Mouse (Mus musculus) bone marrow macrophage, adult 2 months (primary cell): ENCODE results near the gene Clec14a. TPM values are rescaled to one million over a fixed set of nuclear protein-coding genes. Genes with fewer than 3 reads are reported as not detected.

Experiments
- H3K27ac ChIP-seq: 2 replicates; pipeline ENCODE4 v1.5.1; 2012; ENCODE audit warnings: low read depth, low read length; ENCODE audit not compliant: insufficient read depth
- H3K4me1 ChIP-seq: 2 replicates; pipeline ENCODE4 v1.6.1; 2012; ENCODE audit warnings: low read length; ENCODE audit not compliant: control insufficient read depth, insufficient read depth
- H3K4me3 ChIP-seq: 2 replicates; pipeline ENCODE4 v1.5.1; 2012; ENCODE audit warnings: mild to moderate bottlenecking, low read length, moderate library complexity; ENCODE audit not compliant: insufficient read depth
- CTCF ChIP-seq: IDR thresholded peaks from 2 replicates; pipeline ENCODE4 v1.5.1; 2012; ENCODE audit warnings: low read depth, mild to moderate bottlenecking, low read length, moderate library complexity
- POLR2A ChIP-seq: IDR thresholded peaks from 2 replicates; pipeline ENCODE4 v1.6.1; 2012; ENCODE audit warnings: mild to moderate bottlenecking, low read depth, low read length, borderline replicate concordance
- polyA plus RNA-seq: library from polyadenylated mRNA; stranded (reverse); fragments of >200 nt; gene quantifications from 2 replicates; pipeline ENCODE4 v1.2.4, GENCODE M21; 2012; ENCODE audit not compliant: missing spikeins, insufficient read depth, insufficient read length

The Clec14a gene
- polyA plus RNA-seq, 1 experiment = not detected

GRCm38 (mm10) chr12:58232489-58232888, 36.6 kb downstream of the Clec14a start:
- Histone ChIP-seq H3K4me1 (no peaks in the 10 kb centered on the region), H3K4me3 (no peak overlapping the region), H3K27ac (no peak overlapping the region)
- TF ChIP-seq CTCF = no peak
- TF ChIP-seq POLR2A = no peak

DNA sequence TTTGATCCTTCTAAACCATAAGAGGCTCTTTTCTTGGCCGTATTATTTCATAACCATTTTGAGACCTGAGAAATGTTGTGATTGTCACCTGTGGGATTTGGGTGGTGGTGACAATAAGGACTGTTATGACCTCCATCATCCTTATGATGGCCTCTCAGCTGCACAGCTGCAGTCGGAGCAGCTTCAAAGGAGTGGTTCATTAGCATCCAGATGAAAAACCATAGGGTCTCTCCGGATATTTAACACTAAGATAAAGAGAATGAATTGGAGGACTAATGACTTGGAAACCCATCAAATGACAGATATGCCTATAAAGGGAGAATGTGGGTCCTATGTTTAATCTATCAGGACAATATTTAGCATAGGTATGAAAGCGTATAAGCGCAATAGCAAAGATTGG, 43.4 kb downstream of the Clec14a start:
- Histone ChIP-seq H3K4me3 (no peak overlapping the region), H3K27ac (no peak overlapping the region), H3K4me1 (no peaks in the 10 kb centered on the region)
- TF ChIP-seq CTCF = no peak

GRCm38 (mm10) chr12:58219078-58219477, 50.0 kb downstream of the Clec14a start:
- TF ChIP-seq POLR2A (no peak), CTCF (no peak)
- H3K27ac ChIP-seq = no peak overlapping the region
- H3K4me3 ChIP-seq = no peak overlapping the region
- H3K4me1 ChIP-seq = no peaks in the 10 kb centered on the region

DNA sequence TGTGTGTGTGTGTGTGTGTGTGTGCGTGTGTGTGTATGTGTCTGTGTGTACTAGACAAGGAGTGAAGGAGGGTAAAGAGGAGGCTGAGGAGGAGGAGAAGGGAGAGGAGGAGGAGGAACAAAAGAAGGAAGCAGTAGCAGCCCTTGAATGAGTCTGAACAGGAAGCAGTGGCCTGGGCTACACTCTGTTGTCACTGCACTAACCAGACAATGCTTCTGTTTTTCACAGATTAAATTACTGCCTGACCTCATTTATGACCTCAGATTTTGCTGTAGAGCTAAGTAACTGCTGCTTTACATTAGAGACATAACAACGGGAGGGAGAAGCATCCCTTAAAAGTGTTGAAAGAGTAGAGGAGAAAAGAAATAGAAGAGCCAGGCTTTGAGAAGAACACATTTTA, 52.9 kb downstream of the Clec14a start:
- Histone ChIP-seq H3K4me1 (no peaks in the 10 kb centered on the region), H3K27ac (no peak overlapping the region), H3K4me3 (no peak overlapping the region)
- TF ChIP-seq POLR2A (no peak), CTCF (no peak)

Other genes starting within 250 kb of the Clec14a start
- not detected in 2 replicates for gene Sstr1, start 57.5 kb downstream of the Clec14a start, polyA plus RNA-seq